18 mouse cellular contexts compared by ENCODE assay signal in genomic region chr15:101459283-101459682, GRCm38 (mm10). TPM values are rescaled to one million over a fixed set of nuclear protein-coding genes. Genes with fewer than 3 reads are reported as not detected.
A peak's percentile ranks its signal among the peaks of the same experiment; 100 is the strongest.
DNase-seq lines count a peak whose midpoint lies in the region; ATAC-seq and TF ChIP-seq lines count a peak whose summit lies in the region.
"Had no signal": no experiment of that assay in that cellular context is flagged by ENCODE, and none has a peak within 500 bp of the region (broad histone marks: within the 10 kb centered on the region; RNA-seq: fewer than 3 reads in every experiment).

No protein-coding gene starts in this region.

- no peak overlapping the region for H3K9ac ChIP-seq in kidney, postnatal 0 days (ENCODE audit: low read depth, low read length)
- H3K9ac ChIP-seq: liver, embryonic 12.5 days had no signal

- no peak overlapping the region for H3K4me3 ChIP-seq in kidney, postnatal 0 days (replicated peaks; ENCODE audit: low read depth, low read length)
- no peak overlapping the region for H3K4me3 ChIP-seq in kidney, adult 2 months (ENCODE audit: insufficient read depth, low read depth, low read length)
- H3K4me3 ChIP-seq in testis, adult 2 months (ENCODE audit: control insufficient read depth, low read depth, low read length), result no peak overlapping the region
- H3K4me3 ChIP-seq: embryonic facial prominence, embryonic 10.5 days; gastrocnemius, adult 2 months; liver, embryonic 12.5 days had no signal

- DNase-seq in kidney, postnatal 0 days (ENCODE audit: low spot score), result no peak
- DNase-seq in kidney, adult 2 months, result no peak
- no peak for DNase-seq in testis, postnatal 14 days (ENCODE audit: low spot score)
- DNase-seq in NIH3T3 (ENCODE audit: low read depth), result peak; percentile 72
- peak; percentile 58 for DNase-seq in thymus, postnatal 4 days
- DNase-seq in adrenal gland, postnatal 25 days, result no peak
- DNase-seq: adrenal gland, adult 2 months; cerebellum, adult 2 months; gastrocnemius, adult 2 months; kidney, postnatal 25 days had no signal

- H3K27me3 ChIP-seq in kidney, postnatal 0 days (ENCODE audit: insufficient read depth, low read length), result no peaks in the 10 kb centered on the region
- no peaks in the 10 kb centered on the region for H3K27me3 ChIP-seq in kidney, adult 2 months (replicated peaks; ENCODE audit: control insufficient read depth, insufficient read depth, low read length)
- H3K27me3 ChIP-seq in testis, adult 2 months (ENCODE audit: control insufficient read depth, insufficient read depth, low read length), result no peaks in the 10 kb centered on the region
- H3K27me3 ChIP-seq: liver, embryonic 12.5 days had no signal

- no peak overlapping the region for H3K4me2 ChIP-seq in kidney, postnatal 0 days (ENCODE audit: low read length)
- H3K4me2 ChIP-seq: liver, embryonic 12.5 days had no signal

- no peaks in the 10 kb centered on the region for H3K36me3 ChIP-seq in kidney, postnatal 0 days (ENCODE audit: insufficient read depth, low read length)
- H3K36me3 ChIP-seq in kidney, adult 2 months (ENCODE audit: control insufficient read depth, insufficient read depth, low read length), result no peaks in the 10 kb centered on the region
- H3K36me3 ChIP-seq in testis, adult 2 months (ENCODE audit: control insufficient read depth, insufficient read depth, low read length), result no peaks in the 10 kb centered on the region
- H3K36me3 ChIP-seq: embryonic facial prominence, embryonic 10.5 days; liver, embryonic 12.5 days had no signal

- no peak for TF ChIP-seq POLR2A in kidney, adult 2 months (IDR thresholded peaks at IDR 0.05; ENCODE audit: low read depth, low read length)
- TF ChIP-seq POLR2A in testis, adult 2 months (IDR thresholded peaks at IDR 0.05; ENCODE audit: control insufficient read depth, low read depth, low read length), result no peak

- no peak for ATAC-seq in kidney, postnatal 0 days (replicated peaks; ENCODE audit: low FRiP score, low read depth)
- ATAC-seq: liver, embryonic 12.5 days had no signal

- no peak overlapping the region for H3K27ac ChIP-seq in kidney, postnatal 0 days
- no peak overlapping the region for H3K27ac ChIP-seq in kidney, adult 2 months (ENCODE audit: insufficient read depth, low read depth, low read length)
- no peak overlapping the region for H3K27ac ChIP-seq in testis, adult 2 months (ENCODE audit: control insufficient read depth, insufficient read depth, low read depth, low read length)
- H3K27ac ChIP-seq: embryonic facial prominence, embryonic 10.5 days; gastrocnemius, adult 2 months; liver, embryonic 12.5 days had no signal

- TF ChIP-seq CTCF in kidney, postnatal 0 days (IDR thresholded peaks at IDR 0.05; ENCODE audit: low read depth), result 0 out of 2 replicates have a peak, but pooled peaks have one; percentile 28
- no peak for TF ChIP-seq CTCF in kidney, adult 2 months (conservative IDR thresholded peaks at IDR 0.05; ENCODE audit: insufficient read depth, insufficient read length, low read depth, low read length)
- TF ChIP-seq CTCF in testis, adult 2 months (IDR thresholded peaks at IDR 0.05; ENCODE audit: control insufficient read depth, insufficient read depth, insufficient replicate concordance, low read depth, low read length), result peak; percentile 45; the same call in 1 of the 2 replicates

- no peaks in the 10 kb centered on the region for H3K4me1 ChIP-seq in kidney, postnatal 0 days (replicated peaks; ENCODE audit: insufficient read depth, low read length)
- H3K4me1 ChIP-seq in kidney, adult 2 months (ENCODE audit: control insufficient read depth, insufficient read depth, low read length), result no peaks in the 10 kb centered on the region
- H3K4me1 ChIP-seq in testis, adult 2 months (ENCODE audit: control insufficient read depth, insufficient read depth, low read length), result peaks cover 3% of the 10 kb centered on the region
- H3K4me1 ChIP-seq: liver, embryonic 12.5 days had no signal

- WGBS in kidney, postnatal 0 days, result 70% methylated on average over 14 of the region's 14 CpGs
- 75% methylated on average over 14 of the region's 14 CpGs for WGBS in kidney, adult 2 months

- H3K9me3 ChIP-seq in kidney, postnatal 0 days (replicated peaks; ENCODE audit: low read length), result no peaks in the 10 kb centered on the region
- H3K9me3 ChIP-seq: liver, embryonic 12.5 days had no signal

RNA-seq across cellular contexts. Expression of gene Krt81, which starts 4.3 kb away (rescaled TPM):
- not detected in 2 replicates for polyA plus RNA-seq in kidney, postnatal 0 days (2015; fragmentation: Nextera tagmentation; extraction: Ambion mirVana)
- not detected in 2 replicates for polyA plus RNA-seq in kidney, adult 2 months (2012; rRNA removed)
- polyA plus RNA-seq in testis, adult 2 months (2012; rRNA removed), result not detected in 2 replicates
- total RNA-seq in adrenal gland, postnatal 25 days (2021), result not detected in 2 replicates
- total RNA-seq: adrenal gland, adult 2 months; gastrocnemius, adult 2 months; left cerebral cortex, postnatal 10 days had no signal
- polyA plus RNA-seq: adrenal gland, adult 2 months; cerebellum, adult 2 months; embryonic facial prominence, embryonic 10.5 days; heart, embryonic 14.5 days; hindbrain, embryonic 16.5 days; liver, embryonic 12.5 days; small intestine, adult 2 months; urinary bladder, adult 2 months had no signal

RNA-seq across cellular contexts. Expression of gene Krt88, which starts 11.7 kb away (rescaled TPM):
- 0.13 TPM in 1 of 2 replicates, not detected in the other for polyA plus RNA-seq in kidney, postnatal 0 days (2015; fragmentation: Nextera tagmentation; extraction: Ambion mirVana)
- 0.18 TPM in 1 of 2 replicates, not detected in the other for polyA plus RNA-seq in kidney, adult 2 months (2012; rRNA removed)
- polyA plus RNA-seq in testis, adult 2 months (2012; rRNA removed), result 189 and 195 TPM in 2 replicates
- total RNA-seq in adrenal gland, postnatal 25 days (2021), result not detected in 2 replicates
- total RNA-seq: adrenal gland, adult 2 months; gastrocnemius, adult 2 months; left cerebral cortex, postnatal 10 days had no signal
- polyA plus RNA-seq: adrenal gland, adult 2 months; cerebellum, adult 2 months; embryonic facial prominence, embryonic 10.5 days; heart, embryonic 14.5 days; hindbrain, embryonic 16.5 days; liver, embryonic 12.5 days; small intestine, adult 2 months had no signal

RNA-seq across cellular contexts. Expression of gene Krt86, which starts 14.0 kb away (rescaled TPM):
- not detected in 2 replicates for polyA plus RNA-seq in kidney, postnatal 0 days (2015; fragmentation: Nextera tagmentation; extraction: Ambion mirVana)
- polyA plus RNA-seq in kidney, adult 2 months (2012; rRNA removed), result not detected in 2 replicates
- polyA plus RNA-seq in testis, adult 2 months (2012; rRNA removed), result 0.12 and 0.29 TPM in 2 replicates
- not detected in 2 replicates for total RNA-seq in adrenal gland, postnatal 25 days (2021)
- total RNA-seq: adrenal gland, adult 2 months; gastrocnemius, adult 2 months; left cerebral cortex, postnatal 10 days had no signal
- polyA plus RNA-seq: adrenal gland, adult 2 months; cerebellum, adult 2 months; embryonic facial prominence, embryonic 10.5 days; heart, embryonic 14.5 days; liver, embryonic 12.5 days; small intestine, adult 2 months; urinary bladder, adult 2 months had no signal

RNA-seq across cellular contexts. Expression of gene Krt87, which starts 20.7 kb away (rescaled TPM):
- 0.05 TPM in 1 of 2 replicates, not detected in the other for polyA plus RNA-seq in kidney, postnatal 0 days (2015; fragmentation: Nextera tagmentation; extraction: Ambion mirVana)
- polyA plus RNA-seq in kidney, adult 2 months (2012; rRNA removed), result not detected in 2 replicates
- polyA plus RNA-seq in testis, adult 2 months (2012; rRNA removed), result not detected in 2 replicates
- not detected in 2 replicates for total RNA-seq in adrenal gland, postnatal 25 days (2021)
- total RNA-seq: adrenal gland, adult 2 months; gastrocnemius, adult 2 months had no signal
- polyA plus RNA-seq: adrenal gland, adult 2 months; heart, embryonic 14.5 days; liver, embryonic 12.5 days had no signal

RNA-seq across cellular contexts. Expression of gene Krt83, which starts 32.0 kb away (rescaled TPM):
- not detected in 2 replicates for polyA plus RNA-seq in kidney, postnatal 0 days (2015; fragmentation: Nextera tagmentation; extraction: Ambion mirVana)
- polyA plus RNA-seq in kidney, adult 2 months (2012; rRNA removed), result 0.08 TPM in 1 of 2 replicates, not detected in the other
- polyA plus RNA-seq in testis, adult 2 months (2012; rRNA removed), result 0.07 TPM in 1 of 2 replicates, not detected in the other
- total RNA-seq in adrenal gland, postnatal 25 days (2021), result not detected in 2 replicates
- total RNA-seq: adrenal gland, adult 2 months; gastrocnemius, adult 2 months; left cerebral cortex, postnatal 10 days had no signal
- polyA plus RNA-seq: cerebellum, adult 2 months; embryonic facial prominence, embryonic 10.5 days; heart, embryonic 14.5 days; hindbrain, embryonic 16.5 days; liver, embryonic 12.5 days; urinary bladder, adult 2 months had no signal

Comparison
In these comparisons a context has a peak if more than half of its experiments do, and no peak if none do; other contexts are left out.
1. DNase-seq: peak in NIH3T3 (single experiment) and thymus, postnatal 4 days (single experiment); none in kidney, postnatal 0 days (single experiment), kidney, adult 2 months (single experiment), testis, postnatal 14 days (single experiment) and adrenal gland, postnatal 25 days (single experiment).
2. RNA of gene Krt88, which starts 11.7 kb away (polyA plus RNA-seq): 189 to 195 TPM in testis, adult 2 months; 0.13 TPM in kidney, postnatal 0 days and 0.18 TPM in kidney, adult 2 months; every median in the first group is over 100 times any median in the second.